Mouse (Mus musculus) cerebellum, adult 11 months (tissue): ENCODE data around the gene Heatr3.
"Not testable (repeated sequence)": the region's sequence is repeated elsewhere in the genome, so short reads cannot be mapped to it uniquely, and the experiment has no call there.

ENCODE experiments used
- DNase-seq: peaks from one replicate; pipeline ENCODE4 v3.0.0; 2022

Heatr3 gene

GRCm38 (mm10) chr8:88197328-88197727 is 59.7 kb downstream of the Heatr3 start:
- DNase-seq = no peak

- no peak for DNase-seq
These were observed 60.9 kb downstream of the Heatr3 start for GRCm38 (mm10) chr8:88198551-88198944.

GRCm38 (mm10) chr8:88198945-88199571 is 61.4 kb downstream of the Heatr3 start, which contains the start of gene Tent4b:
Tent4b (plus strand) TSS chr8:88199213.
- peak; percentile 95 for DNase-seq

GRCm38 (mm10) chr8:88199700-88200601 is 62.3 kb downstream of the Heatr3 start:
- peak; percentile 47 for DNase-seq

GRCm38 (mm10) chr8:88200724-88201495 is 63.3 kb downstream of the Heatr3 start:
- peak; percentile 14 for DNase-seq

GRCm38 (mm10) chr8:88201641-88202040 is 64.0 kb downstream of the Heatr3 start:
- DNase-seq = no peak

- no peak for DNase-seq
These were observed 68.4 kb downstream of the Heatr3 start for GRCm38 (mm10) chr8:88206016-88206415.

- DNase-seq = no peak
These were observed 69.6 kb downstream of the Heatr3 start for GRCm38 (mm10) chr8:88207121-88207821.

- not testable (repeated sequence) for DNase-seq
These were observed 72.5 kb downstream of the Heatr3 start for GRCm38 (mm10) chr8:88209930-88210827.

- DNase-seq = no peak
These were observed 83.7 kb downstream of the Heatr3 start for GRCm38 (mm10) chr8:88221353-88221752.
